Mouse (Mus musculus) cerebellum, adult 2 months (tissue): Measurements from ENCODE around the gene 1700013F07Rik.

ENCODE experiments used
- CTCF ChIP-seq: fragments of 200-500 bp; IDR thresholded peaks from 2 replicates; pipeline ENCODE4 v1.5.1; 2011; ENCODE audit warnings: low read depth, mild to moderate bottlenecking, control low read depth, low read length, moderate library complexity, borderline replicate concordance; ENCODE audit not compliant: insufficient read depth
- POLR2A ChIP-seq: fragments of 200-500 bp; IDR thresholded peaks from 2 replicates; pipeline ENCODE4 v1.6.1; 2011; ENCODE audit warnings: low read length, control low read depth, borderline replicate concordance; ENCODE audit not compliant: insufficient read depth

GRCm38 (mm10) chr3:108567990-108568877 is 34.3 kb downstream of the 1700013F07Rik start:
- TF ChIP-seq CTCF, result no peak
- no peak for TF ChIP-seq POLR2A
